Mouse (Mus musculus): ENCODE results near the gene Fli1. TPM values are rescaled to one million over a fixed set of nuclear protein-coding genes. Genes with fewer than 3 reads are reported as not detected.

Fli1 gene
- polyA plus RNA-seq, 1 experiment = 24.4 TPM

DNA sequence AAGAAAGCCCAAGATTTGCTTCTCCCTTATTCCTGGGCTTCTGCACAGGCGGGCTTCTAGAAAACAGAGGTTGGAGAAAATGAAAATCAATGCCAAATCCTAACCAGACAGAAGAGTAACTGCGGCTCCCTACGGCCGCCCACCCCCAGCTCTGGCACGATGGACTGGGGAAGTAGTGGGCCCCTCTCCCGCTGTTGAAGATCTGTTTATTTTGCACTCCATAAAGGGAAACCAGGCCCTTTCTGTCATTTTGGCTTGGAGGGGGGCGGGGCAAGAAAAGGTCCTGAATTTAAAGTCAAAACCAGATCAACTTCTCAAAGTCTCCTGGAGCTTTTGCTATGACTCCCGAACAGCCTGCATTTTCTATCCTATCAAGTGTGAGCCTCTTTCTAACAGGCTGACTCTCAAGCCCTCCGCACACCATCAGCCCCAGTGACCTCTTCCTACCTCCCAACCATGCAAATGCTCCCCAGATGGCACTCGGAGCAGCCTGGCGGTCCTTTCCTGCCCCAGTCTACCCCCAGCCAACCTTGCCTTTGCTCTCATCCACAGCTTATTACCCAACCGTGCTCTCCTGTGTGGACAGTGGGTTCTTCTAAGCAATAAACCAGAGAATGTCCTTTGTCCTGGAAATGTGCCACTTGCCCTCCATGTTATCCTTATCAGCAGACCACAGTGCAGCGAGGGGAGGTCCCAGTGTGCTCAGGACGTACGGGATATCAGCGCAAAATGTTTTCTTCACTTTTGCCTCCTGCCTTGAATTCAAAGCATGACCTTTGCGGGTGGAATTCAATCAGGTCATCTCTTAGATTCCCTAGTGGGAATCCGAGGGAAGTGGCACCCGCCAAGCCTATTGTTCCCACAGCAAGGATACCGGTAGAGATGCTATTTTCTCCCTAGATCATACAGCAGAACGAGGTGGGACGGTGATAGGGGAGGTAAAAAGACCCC is 23.3 kb downstream of the Fli1 start:
- WGBS = 70% methylated on average over 22 of the region's 22 CpGs
- no peak for DNase-seq (ENCODE audit: low read depth in 1 of 2, low spot score in 2 of 2)
- Histone ChIP-seq H3K4me3 (ENCODE audit: extremely low read depth, insufficient read depth, insufficient read length) (no peak overlapping the region), H3K27me3 (ENCODE audit: control insufficient read depth, insufficient read depth, low read length) (no peaks in the 10 kb centered on the region), H3K36me3 (ENCODE audit: control insufficient read depth, insufficient read depth, low read length) (peaks cover 5% of the 10 kb centered on the region; the same call in 1 of the 2 replicates), H3K4me1 (ENCODE audit: control insufficient read depth, insufficient read depth, insufficient read length) (peaks cover 54% of the 10 kb centered on the region), H3K27ac (ENCODE audit: insufficient read depth, low read length) (peak overlapping the region; percentile 63; the same call in 1 of the 2 replicates)
- TF ChIP-seq CTCF (IDR thresholded peaks at IDR 0.05; ENCODE audit: extremely low read depth, insufficient read depth, insufficient read length, insufficient replicate concordance) (no peak), POLR2A (IDR thresholded peaks at IDR 0.05; ENCODE audit: low read depth, low read length) (no peak)

DNA sequence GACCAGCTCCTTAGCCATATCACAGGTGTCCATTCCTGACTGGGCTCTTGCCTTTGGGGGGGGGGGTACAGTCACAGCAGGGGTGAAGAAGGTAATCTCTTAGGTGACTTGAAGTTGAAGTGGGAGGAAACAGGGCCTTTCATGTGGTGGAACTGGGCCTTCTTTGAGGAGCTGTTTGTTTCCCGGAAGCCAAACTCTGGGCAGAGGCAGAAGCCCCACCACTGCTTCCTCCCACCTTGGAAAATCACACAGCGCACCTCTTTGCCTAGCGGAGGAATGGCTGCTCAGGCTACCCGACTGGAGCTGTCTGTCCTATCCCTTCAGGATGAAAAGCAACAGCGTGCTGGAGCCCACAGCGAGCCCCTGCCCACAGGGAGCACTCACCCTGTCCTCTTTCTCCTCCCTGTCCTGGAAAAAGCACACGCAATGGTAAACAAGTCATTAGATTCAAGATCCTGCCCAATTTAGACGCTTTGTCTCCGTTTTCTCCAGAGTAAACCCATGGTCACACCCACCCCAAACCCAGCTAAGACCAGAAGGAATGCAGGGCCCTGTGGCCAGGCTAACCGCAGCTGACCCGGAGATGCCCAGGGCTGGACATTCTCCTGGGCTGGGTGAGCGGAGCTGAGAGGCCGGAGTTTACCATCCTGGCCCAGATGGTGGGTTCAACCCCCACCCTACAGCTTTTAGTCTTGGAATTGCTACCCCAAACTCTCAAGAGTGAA is 24.1 kb downstream of the Fli1 start:
- H3K27ac ChIP-seq (ENCODE audit: insufficient read depth, low read length) = peak overlapping the region; percentile 63
- peak in 1 of 2 experiments; percentile 31 for DNase-seq (ENCODE audit: low read depth in 1 of 2, low spot score in 2 of 2)
- TF ChIP-seq POLR2A (IDR thresholded peaks at IDR 0.05; ENCODE audit: low read depth, low read length) (no peak), CTCF (IDR thresholded peaks at IDR 0.05; ENCODE audit: extremely low read depth, insufficient read depth, insufficient read length, insufficient replicate concordance) (no peak)
- 76% methylated on average over 13 of the region's 13 CpGs for WGBS
- peaks cover 5% of the 10 kb centered on the region; the same call in 1 of the 2 replicates for H3K36me3 ChIP-seq (ENCODE audit: control insufficient read depth, insufficient read depth, low read length)
- H3K4me1 ChIP-seq (ENCODE audit: control insufficient read depth, insufficient read depth, insufficient read length) = peaks cover 61% of the 10 kb centered on the region
- H3K4me3 ChIP-seq (ENCODE audit: extremely low read depth, insufficient read depth, insufficient read length) = no peak overlapping the region
- H3K27me3 ChIP-seq (ENCODE audit: control insufficient read depth, insufficient read depth, low read length) = no peaks in the 10 kb centered on the region

DNA sequence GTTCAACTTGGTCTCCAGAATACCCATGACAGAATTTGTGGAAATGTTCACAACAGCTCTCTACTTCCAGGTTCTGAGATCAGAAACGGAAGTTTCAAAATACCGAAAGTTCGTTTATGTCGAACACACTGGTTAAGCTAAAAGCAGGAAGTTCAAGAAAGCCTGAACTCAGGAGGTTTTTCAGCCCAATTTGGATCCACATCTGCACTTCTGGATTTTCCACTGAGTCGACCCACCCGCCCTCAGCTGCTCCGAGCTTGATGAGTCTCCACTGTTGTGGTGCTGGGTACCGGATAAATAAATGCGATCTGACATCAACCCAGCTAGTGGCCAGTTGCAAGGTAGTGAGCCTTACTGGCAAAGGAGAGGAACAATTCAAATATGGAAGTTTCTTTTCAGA is 26.0 kb downstream of the Fli1 start:
- peaks cover 68% of the 10 kb centered on the region for H3K4me1 ChIP-seq (ENCODE audit: control insufficient read depth, insufficient read depth, insufficient read length)
- 5% methylated on average over 9 of the region's 9 CpGs for WGBS
- H3K4me3 ChIP-seq (ENCODE audit: extremely low read depth, insufficient read depth, insufficient read length) = 0 out of 2 replicates have a peak overlapping the region, but pooled peaks have one; percentile 10

DNA sequence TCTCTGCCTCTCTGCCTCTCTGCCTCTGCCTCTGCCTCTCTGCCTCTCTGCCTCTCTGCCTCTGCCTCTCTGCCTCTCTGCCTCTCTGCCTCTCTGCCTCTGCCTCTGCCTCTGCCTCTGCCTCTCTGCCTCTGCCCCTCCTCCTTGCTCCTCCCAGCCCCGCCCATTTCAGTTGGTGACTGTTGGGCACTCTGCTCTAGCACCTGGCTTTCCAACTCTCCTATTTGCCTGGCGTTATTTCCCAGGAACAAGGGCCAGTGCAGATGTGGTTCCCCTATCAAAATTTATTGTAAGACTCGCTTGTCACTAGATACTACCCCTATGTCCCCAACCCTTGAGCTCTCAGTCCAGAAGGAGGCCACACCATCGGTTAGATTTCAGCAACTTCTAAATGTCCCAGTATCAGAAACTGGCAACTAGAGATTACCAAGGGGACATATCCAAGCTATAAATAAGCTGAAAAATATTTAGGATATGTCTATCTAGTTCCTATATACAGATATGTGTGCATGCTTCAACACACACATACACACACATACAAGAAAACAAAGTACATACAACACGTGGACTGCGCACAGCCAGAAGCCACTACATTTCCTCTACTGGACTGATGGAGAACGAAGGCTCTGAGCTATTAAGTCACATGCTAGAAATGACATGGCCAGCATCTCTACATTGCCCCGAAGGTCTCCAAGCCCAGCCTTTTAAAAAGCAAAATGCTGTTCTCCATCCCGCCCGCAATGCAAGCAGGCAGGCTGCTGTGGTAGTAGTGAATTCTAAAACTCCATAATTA is 26.6 kb downstream of the Fli1 start:
- Histone ChIP-seq H3K27ac (ENCODE audit: insufficient read depth, low read length) (peak overlapping the region; percentile 92), H3K27me3 (ENCODE audit: control insufficient read depth, insufficient read depth, low read length) (no peaks in the 10 kb centered on the region), H3K36me3 (ENCODE audit: control insufficient read depth, insufficient read depth, low read length) (peaks cover 5% of the 10 kb centered on the region; the same call in 1 of the 2 replicates), H3K4me3 (ENCODE audit: extremely low read depth, insufficient read depth, insufficient read length) (peak overlapping the region; percentile 10; the same call in 1 of the 2 replicates), H3K4me1 (ENCODE audit: control insufficient read depth, insufficient read depth, insufficient read length) (peaks cover 71% of the 10 kb centered on the region)
- 21% methylated on average over 10 of the region's 10 CpGs for WGBS
- peak in 1 of 2 experiments; percentile 77 for DNase-seq (ENCODE audit: low read depth in 1 of 2, low spot score in 2 of 2)
- TF ChIP-seq CTCF (IDR thresholded peaks at IDR 0.05; ENCODE audit: extremely low read depth, insufficient read depth, insufficient read length, insufficient replicate concordance) = no peak
- no peak for TF ChIP-seq POLR2A (IDR thresholded peaks at IDR 0.05; ENCODE audit: low read depth, low read length)

More for the DNA sequence above, 26.0 kb downstream of the Fli1 start:
- Histone ChIP-seq H3K36me3 (ENCODE audit: control insufficient read depth, insufficient read depth, low read length) (peaks cover 5% of the 10 kb centered on the region; the same call in 1 of the 2 replicates), H3K27ac (ENCODE audit: insufficient read depth, low read length) (peak overlapping the region; percentile 92), H3K27me3 (ENCODE audit: control insufficient read depth, insufficient read depth, low read length) (no peaks in the 10 kb centered on the region)
- peak in 1 of 2 experiments; percentile 45 for DNase-seq (ENCODE audit: low read depth in 1 of 2, low spot score in 2 of 2)
- TF ChIP-seq CTCF (IDR thresholded peaks at IDR 0.05; ENCODE audit: extremely low read depth, insufficient read depth, insufficient read length, insufficient replicate concordance) (no peak), POLR2A (IDR thresholded peaks at IDR 0.05; ENCODE audit: low read depth, low read length) (no peak)

DNA sequence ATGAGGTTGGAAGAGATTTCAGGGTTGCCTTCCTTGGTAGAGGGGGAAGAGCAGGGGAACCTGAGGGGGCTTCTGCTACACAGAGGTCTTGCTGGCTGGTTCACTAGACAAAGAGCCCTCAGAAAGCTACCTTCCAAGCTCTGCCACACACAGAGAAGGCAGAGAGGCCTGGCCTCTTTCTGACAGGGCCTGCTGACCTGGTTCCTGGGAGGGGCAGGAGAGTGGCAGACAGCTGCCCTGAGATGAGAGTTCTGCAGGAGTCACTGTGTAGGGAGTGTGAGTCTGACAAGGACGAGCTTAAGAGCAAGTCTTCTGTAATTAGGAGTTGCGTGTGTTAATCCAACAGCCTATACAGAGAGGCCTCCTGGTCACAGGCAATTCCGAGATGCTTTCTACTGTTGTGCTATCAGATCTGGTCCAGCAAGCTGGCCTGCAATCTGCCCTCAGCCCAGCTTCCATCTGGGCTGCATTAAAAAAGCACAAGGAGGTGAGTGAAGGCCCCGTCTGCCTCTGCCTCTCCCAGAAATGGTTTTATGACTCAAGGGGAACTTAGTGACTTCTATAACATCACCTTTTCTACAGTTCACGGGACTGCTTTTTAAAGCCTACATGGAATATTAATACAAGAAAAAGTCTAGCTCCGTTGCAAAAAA is 28.1 kb downstream of the Fli1 start:
- Histone ChIP-seq H3K4me1 (ENCODE audit: control insufficient read depth, insufficient read depth, insufficient read length) (peaks cover 76% of the 10 kb centered on the region), H3K27ac (ENCODE audit: insufficient read depth, low read length) (peak overlapping the region; percentile 58), H3K4me3 (ENCODE audit: extremely low read depth, insufficient read depth, insufficient read length) (no peak overlapping the region), H3K36me3 (ENCODE audit: control insufficient read depth, insufficient read depth, low read length) (peaks cover 3% of the 10 kb centered on the region; the same call in 1 of the 2 replicates), H3K27me3 (ENCODE audit: control insufficient read depth, insufficient read depth, low read length) (no peaks in the 10 kb centered on the region)
- TF ChIP-seq POLR2A (IDR thresholded peaks at IDR 0.05; ENCODE audit: low read depth, low read length) = no peak
- no peak for TF ChIP-seq CTCF (IDR thresholded peaks at IDR 0.05; ENCODE audit: extremely low read depth, insufficient read depth, insufficient read length, insufficient replicate concordance)
- 63% methylated on average over 6 of the region's 6 CpGs for WGBS
- no peak for DNase-seq (ENCODE audit: low read depth in 1 of 2, low spot score in 2 of 2)
